Mouse (Mus musculus): ENCODE data around the gene Col5a3.
"Not testable (repeated sequence)": the region's sequence is repeated elsewhere in the genome, so short reads cannot be mapped to it uniquely, and the experiment has no call there.

Gene Col5a3

GRCm38 (mm10) chr9:20814521-20815272, at the start of gene Col5a3:
Gene Col5a3 (minus strand): TSS chr9:20815067.
- in situ Hi-C loops (cut with MboI, MseI): no loop called here

- in situ Hi-C loops (cut with MboI, MseI): no loop called here
Observed at GRCm38 (mm10) chr9:20862225-20862624, 47.4 kb upstream of the Col5a3 start.

DNA sequence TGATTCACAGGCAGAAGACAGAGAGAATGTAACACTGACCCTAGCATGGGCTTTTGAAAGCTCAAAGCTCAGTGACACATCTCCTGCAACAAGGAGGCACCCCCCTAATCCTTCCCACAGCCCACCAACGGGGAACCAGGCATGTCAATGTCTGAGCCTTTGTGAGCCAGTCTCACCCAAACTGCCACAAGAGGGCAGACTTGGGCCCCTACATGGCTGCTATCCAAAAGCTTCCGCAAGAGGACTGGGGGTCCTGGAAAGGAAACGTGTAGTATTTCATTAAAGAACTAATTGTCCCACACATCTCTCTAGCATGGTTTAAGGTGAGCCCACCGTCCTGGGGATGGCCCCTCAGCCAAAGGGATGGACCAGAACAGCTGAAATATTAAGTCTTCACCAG, 47.0 kb upstream of the Col5a3 start:
- in situ Hi-C loops (cut with MboI, MseI): no loop called here

- in situ Hi-C loops (cut with MboI, MseI): no loop called here
Observed at GRCm38 (mm10) chr9:20859926-20860325, 45.1 kb upstream of the Col5a3 start.

DNA sequence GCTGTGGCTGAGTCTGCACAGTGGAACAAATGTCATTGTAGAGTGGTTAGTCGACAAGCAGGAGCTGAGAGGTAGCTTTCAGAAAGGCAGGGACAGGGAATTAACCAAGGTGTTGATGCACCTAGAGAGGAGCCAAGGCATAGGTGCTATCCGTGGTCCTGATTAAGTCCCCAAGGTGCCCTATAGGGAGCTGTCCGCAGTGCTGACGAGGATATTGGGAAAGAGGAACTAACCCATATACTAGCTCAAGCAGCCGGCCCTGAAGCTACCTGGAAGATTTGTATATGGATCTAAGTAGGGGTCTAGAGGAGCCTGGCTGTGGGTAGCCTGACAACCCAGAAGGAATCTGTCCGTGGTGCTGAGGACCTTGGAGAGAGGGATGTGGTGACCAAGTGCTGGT, 42.3 kb upstream of the Col5a3 start:
- in situ Hi-C loops (cut with MboI, MseI): no loop called here

DNA sequence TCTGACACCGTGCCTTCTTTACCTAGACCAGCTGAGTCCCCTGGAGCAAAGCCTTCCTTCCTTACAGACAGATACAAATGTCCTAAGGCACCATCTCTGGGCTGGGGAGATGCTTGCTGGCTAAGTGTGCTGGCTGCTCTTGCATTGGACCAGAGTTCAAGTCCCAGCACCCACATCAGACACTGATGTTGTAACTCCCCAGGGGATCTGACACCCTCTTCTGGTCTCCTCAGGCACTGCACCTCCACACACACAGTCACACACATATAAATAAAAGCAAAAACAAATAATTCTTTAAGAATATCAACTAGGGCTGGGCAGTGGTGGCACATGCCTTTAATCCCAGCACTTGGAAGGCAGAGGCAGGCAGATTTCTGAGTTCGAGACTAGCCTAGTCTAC, 35.3 kb upstream of the Col5a3 start:
- in situ Hi-C loops (cut with MboI, MseI): no loop called here

DNA sequence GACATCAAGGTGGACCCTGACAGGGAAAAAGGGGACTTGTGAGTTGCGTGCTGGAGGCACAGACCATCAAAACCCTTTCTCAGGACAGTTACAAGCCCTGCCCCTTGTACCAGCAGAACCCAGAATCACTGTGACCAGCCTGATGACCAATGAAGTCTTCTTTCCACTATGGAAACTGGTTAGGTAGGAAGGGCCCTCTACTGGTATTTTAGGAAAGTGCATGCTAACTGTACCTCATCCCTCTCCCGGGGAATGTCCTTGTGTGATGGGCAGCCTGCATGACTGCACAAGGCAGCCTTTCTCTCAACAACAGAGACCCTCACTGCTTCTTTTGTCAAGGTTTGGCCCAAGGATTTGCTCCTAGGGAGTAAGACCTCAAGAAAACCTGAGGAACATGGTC, 27.8 kb upstream of the Col5a3 start:
- in situ Hi-C loops (cut with MboI, MseI): no loop called here

DNA sequence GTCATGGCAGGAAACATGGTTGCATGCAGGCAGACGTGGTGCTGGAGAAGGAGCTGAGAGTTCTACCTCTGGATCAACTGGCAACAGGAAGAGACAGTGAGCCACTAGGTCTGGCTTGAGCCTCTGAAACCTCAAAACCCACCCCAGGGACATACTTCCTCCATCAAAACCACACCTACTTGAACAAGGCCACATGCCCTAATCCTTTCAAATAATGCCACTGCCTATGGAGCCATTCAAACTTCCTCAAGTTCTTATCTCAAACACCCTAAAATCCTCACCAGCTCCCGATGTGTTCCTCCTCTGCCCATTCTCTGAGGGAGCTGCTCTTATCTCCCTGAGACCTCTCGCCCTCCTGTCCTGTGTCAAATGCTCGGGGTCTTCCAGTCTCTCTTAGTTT, 27.3 kb upstream of the Col5a3 start:
- in situ Hi-C loops (cut with MboI, MseI): no loop called here

DNA sequence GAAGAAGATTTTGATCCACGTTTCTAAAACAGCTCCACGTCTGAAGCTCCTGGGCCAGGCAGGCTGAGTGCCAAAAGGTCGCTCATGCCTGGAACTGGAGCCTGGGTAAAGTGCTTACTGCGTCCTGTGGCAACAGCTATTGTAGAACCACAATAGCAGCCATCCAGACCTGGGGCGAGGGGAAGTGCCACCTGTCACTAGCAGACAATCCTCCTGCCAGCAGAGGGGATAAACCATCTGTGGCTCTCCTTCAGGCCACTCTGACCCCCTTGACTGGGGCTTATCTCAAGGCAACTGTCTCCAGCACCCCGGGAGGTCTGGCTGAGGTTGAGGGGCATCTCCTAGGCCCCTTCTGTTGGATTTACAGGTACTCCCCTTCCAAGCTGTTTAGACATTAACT, 24.1 kb upstream of the Col5a3 start:
- in situ Hi-C loops (cut with MboI, MseI): no loop called here

GRCm38 (mm10) chr9:20837184-20837947, 22.5 kb upstream of the Col5a3 start:
- in situ Hi-C loops (cut with MboI, MseI): no loop called here

GRCm38 (mm10) chr9:20835431-20835954, 20.6 kb upstream of the Col5a3 start:
- in situ Hi-C loops (cut with MboI, MseI): not testable (repeated sequence)

- in situ Hi-C loops (cut with MboI, MseI): loop anchor here (5.0 kb wide), 1 partner anchor 88 kb away; the partner anchor contains the start of gene Olfm2
Observed at GRCm38 (mm10) chr9:20834881-20835280, 20.0 kb upstream of the Col5a3 start.

DNA sequence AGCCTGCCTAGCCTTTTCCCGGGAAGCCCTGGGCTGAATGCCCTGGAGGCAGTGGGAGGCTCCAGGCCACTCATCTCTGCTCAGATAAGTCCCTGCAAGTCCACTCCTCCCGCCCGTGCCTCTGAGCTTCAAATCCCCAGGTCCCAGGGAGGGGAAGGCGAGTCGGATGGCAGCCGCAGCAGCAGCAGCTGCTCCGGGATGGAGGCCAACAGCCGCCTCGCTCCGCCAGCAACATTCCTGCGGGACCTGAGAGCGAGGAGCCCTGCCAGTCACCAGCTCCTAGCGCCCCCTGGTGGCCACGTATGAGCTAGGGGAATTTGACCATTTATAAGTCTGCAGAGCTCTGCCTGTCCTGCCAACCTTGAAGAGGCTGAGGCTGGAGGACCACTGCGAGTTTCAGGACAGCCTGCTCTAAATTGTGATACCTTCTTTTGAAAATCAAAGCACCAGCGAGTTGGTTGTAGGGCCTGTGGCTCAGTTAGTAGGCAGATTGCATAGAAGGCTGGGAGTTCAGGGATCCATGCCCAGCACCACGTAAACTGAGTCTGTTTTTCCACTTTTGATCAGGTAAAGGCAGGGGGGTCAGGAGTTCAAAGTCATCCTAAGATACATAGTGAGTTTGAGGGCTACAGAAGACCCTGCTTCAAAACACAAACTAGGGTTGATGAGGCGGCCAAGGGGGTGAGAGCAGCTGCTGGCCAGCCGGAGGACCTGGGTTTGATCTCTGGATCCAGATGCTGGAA, 16.2 kb upstream of the Col5a3 start:
- in situ Hi-C loops (cut with MboI, MseI): loop anchor here (5.0 kb wide), 1 partner anchor 84 kb away; the partner anchor contains the start of gene Olfm2

GRCm38 (mm10) chr9:20828127-20828526, 13.3 kb upstream of the Col5a3 start:
- in situ Hi-C loops (cut with MboI, MseI): no loop called here

GRCm38 (mm10) chr9:20825781-20826180, 10.9 kb upstream of the Col5a3 start:
- in situ Hi-C loops (cut with MboI, MseI): no loop called here

DNA sequence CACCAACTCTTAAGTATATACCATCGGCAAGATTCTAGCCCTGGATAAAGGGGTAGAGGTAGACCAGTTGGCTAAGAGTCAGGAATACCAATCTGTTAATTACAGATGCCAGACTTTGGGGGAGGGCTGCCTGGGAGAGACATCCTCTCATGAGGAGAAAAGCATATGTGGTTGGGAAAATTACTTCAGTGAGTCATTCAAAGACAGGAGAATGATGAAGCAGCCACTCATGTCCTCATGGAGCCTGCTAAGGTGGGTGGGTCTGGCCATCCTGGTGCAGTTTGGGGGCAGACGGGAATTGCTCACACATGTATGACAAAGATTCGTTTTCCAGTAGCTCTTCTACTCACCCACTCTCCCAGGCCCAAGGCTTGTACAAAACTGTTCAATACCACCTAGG, 8.0 kb upstream of the Col5a3 start:
- in situ Hi-C loops (cut with MboI, MseI): no loop called here

DNA sequence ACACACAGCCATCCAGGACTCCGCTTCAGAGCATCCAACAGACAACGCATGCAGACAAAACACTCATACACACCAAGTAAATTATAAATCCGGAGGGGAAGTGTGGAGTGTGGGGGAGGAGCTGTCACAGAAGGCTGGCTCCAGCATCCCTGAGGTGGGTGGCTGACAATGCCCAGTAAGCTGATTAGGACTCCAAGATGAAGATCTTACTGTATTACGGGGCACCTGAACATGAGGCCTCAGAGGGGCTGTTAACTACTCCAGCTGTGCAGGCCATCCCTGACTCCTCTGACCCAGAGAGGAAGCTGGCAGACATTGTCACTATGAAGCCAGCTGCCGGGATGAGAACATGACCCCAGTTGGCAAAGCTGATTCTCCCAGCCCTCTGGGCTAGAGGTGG, 5.1 kb upstream of the Col5a3 start:
- in situ Hi-C loops (cut with MboI, MseI): no loop called here

DNA sequence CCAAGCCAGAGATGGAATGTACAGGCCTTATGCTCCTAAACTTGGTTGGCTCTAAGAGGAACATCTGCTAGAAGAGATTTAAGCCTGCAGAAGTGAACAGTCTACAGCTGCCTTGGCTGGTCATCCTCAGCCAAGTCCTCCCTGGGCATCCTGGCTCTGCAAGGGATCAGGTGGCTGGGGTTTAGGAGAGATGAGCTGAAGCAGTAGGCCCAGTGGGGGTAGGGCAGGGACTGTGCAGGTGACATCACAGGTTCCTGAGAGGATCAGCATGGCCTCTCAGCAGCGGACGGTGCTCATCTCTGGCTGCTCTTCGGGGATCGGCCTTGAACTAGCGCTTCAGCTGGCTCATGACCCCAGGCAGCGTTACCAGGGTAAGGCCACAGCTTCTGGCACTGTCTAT, 3.4 kb upstream of the Col5a3 start, which contains the start of gene Rdh8:
TSS of gene Rdh8 (plus strand) at position 268 of the 400 bp plus-strand sequence.
- in situ Hi-C loops (cut with MboI, MseI): no loop called here

DNA sequence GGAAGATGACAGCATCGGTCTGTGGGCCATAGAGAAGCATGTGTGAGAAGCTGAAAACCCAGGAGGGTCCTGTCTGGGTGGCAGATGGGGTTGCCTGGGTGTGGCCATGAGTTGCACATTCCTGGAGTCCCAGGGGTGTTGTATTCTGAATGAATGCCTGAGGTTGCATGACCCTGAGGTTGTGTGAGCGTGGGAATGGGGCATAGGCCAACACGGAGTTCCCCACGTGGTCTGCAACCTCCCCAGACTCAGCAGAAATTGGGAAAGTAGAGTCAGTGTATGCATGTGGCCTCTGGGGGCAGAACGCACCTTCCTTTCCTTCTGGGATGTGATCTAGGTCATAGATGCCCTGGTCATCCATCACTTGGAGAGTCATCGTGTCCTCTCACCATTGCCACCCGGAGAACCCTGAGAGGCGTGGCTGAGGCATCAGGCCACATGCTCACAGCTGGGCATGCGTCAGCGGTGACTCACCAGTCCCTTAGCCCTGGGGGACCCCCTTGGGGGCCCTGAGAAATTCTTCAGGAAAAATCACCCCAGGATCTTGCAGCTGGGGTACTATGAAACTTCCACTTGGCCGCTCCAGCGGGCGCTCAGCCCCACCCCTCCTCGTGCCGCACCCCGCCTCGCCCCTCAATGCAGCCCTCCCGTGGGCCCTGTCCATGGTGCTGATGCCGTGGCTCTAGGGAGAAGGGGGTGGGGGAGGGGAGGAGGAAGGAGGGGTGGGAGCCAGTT, 2.2 kb downstream of the Col5a3 start:
- in situ Hi-C loops (cut with MboI, MseI): no loop called here

DNA sequence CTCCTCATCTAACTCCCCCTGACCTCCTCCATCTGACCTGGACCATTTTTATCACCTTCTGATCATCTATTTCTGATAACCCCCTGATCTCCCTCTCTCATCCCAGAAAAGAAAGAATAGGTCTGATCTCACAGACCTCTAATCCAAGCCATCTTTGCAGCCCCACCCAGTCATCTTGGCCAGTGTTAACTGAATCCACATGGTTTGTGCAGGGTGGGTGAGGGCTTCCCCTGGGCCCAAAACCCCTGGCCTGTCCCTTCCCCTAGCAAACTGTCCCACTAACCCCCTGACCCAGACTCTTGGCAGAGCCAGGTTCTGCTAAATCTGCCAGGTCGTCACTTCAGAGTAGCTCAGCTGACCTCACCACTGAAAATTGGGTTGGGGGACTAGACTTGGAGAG, 4.1 kb downstream of the Col5a3 start:
- in situ Hi-C loops (cut with MboI, MseI): no loop called here

- in situ Hi-C loops (cut with MboI, MseI): no loop called here
Observed at GRCm38 (mm10) chr9:20810271-20810670, 4.6 kb downstream of the Col5a3 start.
